Mouse (Mus musculus) cerebellum, postnatal 14 days (tissue): Measurements from ENCODE around the gene Fbln5.
A peak's percentile ranks its signal among the peaks of the same experiment; 100 is the strongest.

Source experiments
- DNase-seq, 2 experiments: peaks; one replicate each; pipeline ENCODE4 v3.0.0; 2021; ENCODE audit warnings: mixed read lengths in 2 of 2

The Fbln5 gene

DNA sequence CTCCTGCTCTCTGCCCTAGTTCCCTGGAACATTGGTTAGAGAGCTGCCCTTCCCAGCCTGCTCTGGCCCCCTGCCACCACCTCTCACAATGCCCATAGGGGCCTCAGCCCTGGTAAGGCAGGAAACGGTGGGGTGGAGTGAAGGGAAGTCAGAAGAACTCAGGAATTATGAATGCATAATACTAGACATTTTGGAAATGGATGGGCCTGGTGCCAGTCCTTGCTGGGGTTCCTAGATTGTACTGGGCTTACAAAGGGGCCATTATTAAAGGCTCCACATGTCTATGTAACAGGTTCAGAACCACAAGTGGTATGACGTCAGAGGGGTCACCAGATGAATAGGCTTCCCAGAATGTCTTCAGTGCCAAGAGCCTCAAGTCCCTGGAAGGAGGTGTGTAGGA is 11.5 kb downstream of the Fbln5 start:
- peak in 1 of 2 experiments; percentile 20 for DNase-seq

GRCm38 (mm10) chr12:101802445-101802844 is 16.4 kb downstream of the Fbln5 start:
- DNase-seq, result no peak

DNA sequence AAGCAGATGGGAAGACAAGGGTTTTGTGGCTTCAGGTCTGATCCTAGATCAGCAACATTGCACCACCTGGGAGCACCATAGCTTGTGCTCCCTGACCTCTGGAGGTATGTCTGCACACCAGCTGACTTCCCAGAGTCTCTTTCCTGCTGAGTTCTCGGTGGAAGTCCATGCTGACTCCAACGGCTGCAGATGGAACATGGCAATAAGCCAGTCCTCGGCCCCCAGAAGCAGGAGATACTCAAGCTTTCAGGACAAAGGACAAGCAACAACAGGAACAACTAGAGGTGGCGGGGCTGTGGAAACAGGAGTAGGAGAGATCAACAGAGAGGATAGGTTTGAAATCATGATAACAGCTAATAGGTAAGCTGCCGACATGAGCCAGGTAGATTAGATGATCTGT is 17.1 kb downstream of the Fbln5 start:
- DNase-seq, result no peak

- DNase-seq, result no peak
These were observed 17.8 kb downstream of the Fbln5 start for GRCm38 (mm10) chr12:101801051-101801450.

- DNase-seq, result no peak
These were observed 20.5 kb downstream of the Fbln5 start for GRCm38 (mm10) chr12:101798189-101798922.

DNA sequence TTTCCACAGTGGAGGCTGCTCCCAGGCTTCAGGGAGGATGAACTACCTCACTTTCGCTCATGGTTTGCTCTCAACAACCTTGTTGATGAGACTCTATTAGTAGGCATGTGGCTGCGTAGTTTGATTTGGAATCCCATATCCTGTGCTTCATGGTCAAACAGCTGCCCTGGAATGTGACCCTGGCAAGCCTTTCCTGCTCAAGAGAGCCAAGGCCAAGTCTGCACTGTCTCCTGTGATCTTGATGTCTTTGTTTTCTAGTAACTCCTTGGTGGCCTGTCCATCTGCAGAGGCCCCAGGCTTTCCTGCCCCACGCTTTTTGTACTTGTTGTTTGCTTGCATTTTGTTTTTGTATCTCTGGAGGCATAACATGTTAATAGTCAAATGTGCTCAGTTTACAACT is 24.4 kb downstream of the Fbln5 start:
- no peak for DNase-seq

DNA sequence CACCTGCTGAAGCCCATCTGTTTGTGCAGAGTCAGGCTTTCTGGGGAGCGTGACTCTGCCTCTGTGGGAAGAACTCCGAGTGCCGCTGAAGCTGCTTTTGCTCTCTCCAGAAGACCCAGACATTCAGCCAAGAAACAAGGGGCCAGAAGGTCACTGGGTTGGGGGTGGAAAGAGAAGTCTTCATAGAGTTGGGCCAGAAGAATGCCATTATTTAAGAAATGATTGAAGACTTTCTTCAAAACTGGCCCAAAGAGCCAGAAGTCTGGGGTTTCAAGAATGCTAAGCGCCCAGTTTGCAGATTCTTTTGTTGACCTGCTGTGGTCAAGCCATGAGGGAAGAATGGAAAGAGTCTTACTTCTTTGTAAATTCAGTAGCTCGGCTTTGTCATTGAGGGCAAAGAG is 25.6 kb downstream of the Fbln5 start:
- no peak for DNase-seq

DNA sequence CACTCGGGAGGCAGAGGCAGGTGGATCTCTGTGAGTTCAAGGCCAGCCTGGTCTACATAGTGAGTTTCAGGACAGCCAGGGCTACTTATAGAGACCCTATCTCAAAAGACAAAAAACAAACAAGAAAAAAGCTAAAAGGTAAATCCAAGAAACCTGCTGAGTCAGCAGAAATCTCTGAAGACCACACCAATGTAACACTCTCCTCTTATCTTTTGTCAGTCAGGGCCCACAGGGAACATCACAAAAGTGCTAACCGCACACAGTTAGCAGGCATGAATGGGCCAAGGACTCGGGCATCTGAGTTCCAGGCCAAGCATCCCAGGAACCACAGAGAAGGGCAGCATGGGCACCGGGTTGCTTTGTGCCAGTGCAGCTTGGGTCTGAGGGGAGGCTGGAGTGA is 26.2 kb downstream of the Fbln5 start:
- no peak for DNase-seq

- no peak for DNase-seq
These were observed 29.1 kb downstream of the Fbln5 start for GRCm38 (mm10) chr12:101789767-101790166.

DNA sequence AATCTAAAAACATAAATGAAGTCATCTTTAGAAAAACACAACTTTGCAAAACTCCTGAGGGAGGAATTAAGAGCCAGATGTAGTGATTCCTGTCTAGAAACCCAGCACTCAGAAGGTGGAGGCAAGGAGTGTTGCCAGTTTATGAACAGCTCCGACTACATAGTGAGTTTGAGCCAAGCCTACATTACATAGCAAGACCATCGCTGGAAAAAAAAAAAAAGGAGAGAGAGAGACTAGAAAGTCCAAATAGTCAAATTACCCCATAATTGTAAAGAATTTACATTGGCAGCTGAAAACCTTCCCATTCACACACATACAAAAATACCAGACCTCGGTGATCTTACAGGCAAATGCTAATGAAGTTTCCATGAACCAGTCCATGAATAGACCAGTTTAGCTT is 29.6 kb downstream of the Fbln5 start:
- DNase-seq, result no peak

- DNase-seq, result no peak
These were observed 36.1 kb downstream of the Fbln5 start for GRCm38 (mm10) chr12:101782787-101783186.

- no peak for DNase-seq
These were observed 37.9 kb downstream of the Fbln5 start for GRCm38 (mm10) chr12:101780915-101781314.

DNA sequence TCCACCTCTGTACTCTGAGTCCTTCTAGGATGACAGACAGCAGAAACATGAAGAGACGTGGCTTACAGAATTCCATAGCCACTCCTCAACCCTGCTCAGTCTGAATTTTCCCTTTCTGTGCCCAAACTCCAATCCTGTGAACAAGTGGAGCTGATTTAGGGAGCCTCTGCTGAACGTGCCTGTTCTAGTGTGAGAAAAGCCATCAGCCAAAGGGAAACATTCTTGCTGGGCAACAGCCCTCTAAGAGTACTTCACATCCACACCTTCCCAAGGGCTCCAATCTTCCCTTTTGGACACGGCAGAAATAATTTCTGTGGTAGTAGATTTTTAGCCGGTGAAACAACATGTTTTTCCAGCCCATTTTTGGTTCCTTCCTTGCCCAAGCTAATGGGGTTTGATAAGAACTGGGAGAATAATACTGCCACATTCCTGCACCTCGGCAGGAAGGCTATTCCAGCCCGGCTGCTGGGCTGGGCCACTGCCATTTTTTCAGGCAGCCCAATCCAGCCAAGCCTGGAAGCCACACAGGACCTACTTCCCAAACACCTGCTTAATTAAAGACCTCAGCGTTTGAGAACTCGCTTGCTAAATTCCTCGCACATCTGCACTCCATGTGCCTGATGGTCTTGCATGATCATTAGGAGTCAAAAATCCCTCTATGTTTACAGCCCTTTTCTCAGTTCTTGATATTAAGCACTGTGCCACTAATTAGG is 41.1 kb downstream of the Fbln5 start:
- peak in 1 of 2 experiments; percentile 26 for DNase-seq

GRCm38 (mm10) chr12:101776383-101776782 is 42.5 kb downstream of the Fbln5 start:
- no peak for DNase-seq

GRCm38 (mm10) chr12:101774116-101774515 is 44.7 kb downstream of the Fbln5 start:
- DNase-seq, result no peak

DNA sequence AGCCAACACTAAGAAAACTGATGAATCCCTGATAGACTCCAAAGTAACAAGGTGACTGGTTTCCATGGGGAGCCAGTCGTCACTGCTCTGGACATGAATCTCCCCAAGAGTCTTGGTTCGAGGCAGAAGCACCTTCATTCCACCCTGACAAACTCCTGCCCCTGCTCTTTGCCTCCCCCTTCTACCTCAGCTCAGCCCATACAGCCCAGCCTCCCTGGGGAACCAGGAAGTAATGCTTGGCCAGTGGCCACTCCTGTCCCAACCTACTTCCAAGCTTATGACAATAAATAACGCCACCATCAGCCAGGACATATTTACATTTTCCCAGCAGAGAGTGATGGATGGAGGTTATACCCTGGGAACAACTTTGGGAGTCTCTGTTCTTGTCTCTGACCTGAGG is 45.9 kb downstream of the Fbln5 start:
- DNase-seq, result no peak

DNA sequence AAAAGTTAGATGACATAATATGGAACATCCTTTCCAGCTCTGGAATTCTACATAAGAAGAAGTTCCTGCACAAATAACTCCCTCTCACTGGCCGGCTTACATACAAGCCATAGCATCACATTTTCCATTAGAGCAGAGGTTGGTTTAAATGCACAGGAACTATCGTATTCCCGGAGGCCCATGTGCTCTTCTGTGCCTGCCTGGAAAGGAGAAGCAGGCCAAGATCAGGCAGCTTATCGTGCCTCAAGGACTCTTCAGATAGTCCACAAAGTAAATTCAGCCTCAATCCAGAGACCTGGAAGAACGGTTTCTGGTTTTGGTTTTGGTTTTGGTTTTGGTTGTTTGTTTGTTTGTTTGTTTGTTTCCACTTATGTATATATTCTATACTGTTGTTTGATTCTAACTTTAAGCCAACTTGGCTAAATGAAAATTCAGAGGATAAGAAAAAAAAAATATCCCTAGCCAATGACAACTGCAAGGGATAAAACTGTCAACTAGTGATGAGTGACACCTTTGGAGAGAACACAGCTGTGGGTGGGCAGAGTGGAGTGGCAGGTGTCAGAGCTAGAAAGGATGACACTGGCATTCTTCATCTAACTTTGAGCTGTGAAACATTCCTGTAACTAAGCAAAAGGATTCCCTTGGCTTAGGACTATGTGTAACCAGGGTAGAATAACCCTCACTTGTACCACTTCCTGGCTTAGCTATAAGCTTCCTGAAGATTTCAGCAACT is 48.4 kb downstream of the Fbln5 start:
- DNase-seq, result no peak

- peak; percentile 32 to 57 for DNase-seq
These were observed 51.4 kb downstream of the Fbln5 start for GRCm38 (mm10) chr12:101767306-101768053.

DNA sequence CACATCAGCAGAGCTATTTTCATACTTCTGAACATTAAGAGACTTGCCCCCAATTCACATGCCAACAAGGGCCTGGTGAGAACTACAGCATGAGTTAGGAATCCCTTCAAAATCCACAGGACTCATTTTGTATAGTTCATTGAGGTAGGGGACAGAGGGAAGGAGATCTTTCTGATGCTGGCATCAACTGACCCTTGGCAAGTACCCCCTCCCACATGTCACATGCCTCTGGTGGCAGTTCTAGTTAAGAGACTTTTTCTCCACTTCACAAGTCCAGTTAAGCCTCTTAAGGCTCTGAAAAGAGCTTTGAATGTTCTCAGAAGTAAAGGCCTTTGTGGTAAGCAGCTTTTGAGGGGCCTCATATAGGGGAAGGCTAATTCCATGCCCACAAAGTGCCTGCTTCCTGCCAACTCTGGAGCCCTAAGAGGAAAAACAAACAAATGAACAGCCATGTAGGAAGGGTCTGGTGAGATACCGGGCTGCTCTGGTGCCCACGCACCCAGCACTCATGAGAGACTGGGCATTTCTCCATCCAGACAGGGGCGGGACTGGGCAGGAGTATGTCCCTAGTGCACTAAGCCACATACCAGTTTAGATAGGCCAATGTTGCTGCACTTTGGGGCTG is 52.5 kb downstream of the Fbln5 start:
- DNase-seq, result no peak

GRCm38 (mm10) chr12:101764870-101765269 is 54.0 kb downstream of the Fbln5 start:
- no peak for DNase-seq

- no peak for DNase-seq
These were observed 55.8 kb downstream of the Fbln5 start for GRCm38 (mm10) chr12:101763065-101763464.

DNA sequence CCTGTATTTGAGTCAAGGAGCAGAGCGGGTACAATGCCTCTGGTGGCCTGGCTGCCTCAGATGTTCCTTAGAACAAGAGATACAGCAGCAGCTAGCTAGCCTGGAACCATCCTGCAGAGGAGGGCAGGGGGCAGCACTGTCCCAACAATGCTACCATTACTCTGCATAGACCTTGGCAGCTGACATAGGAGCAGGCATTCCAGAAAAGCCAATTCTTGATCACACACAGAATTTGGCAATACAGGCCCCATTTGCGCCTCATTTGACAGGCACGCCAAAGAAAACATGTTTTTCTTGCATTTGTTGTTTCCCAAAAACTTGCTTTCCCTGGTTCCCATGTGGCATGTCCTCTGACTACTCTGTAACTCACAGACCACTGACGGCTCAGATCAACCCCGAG is 56.8 kb downstream of the Fbln5 start:
- DNase-seq, result no peak
